Mouse (Mus musculus): ENCODE results near the gene Ifng.

- TF ChIP-seq CTCF (IDR thresholded peaks at IDR 0.05; ENCODE audit: insufficient read depth, low read length) (peak; percentile 55; the same call in 1 of the 2 replicates), POLR2A (IDR thresholded peaks at IDR 0.05; ENCODE audit: borderline replicate concordance, extremely low read depth, low read depth, low read length) (no peak)
Measured at GRCm38 (mm10) chr10:118411377-118411776, 29.5 kb upstream of the Ifng start.

All from lung, adult 2 months (tissue).